Mouse (Mus musculus) heart, postnatal 14 days (tissue): Measurements from ENCODE around the gene Cd81. TPM values are rescaled to one million over a fixed set of nuclear protein-coding genes. Genes with fewer than 3 reads are reported as not detected.
A peak's percentile ranks its signal among the peaks of the same experiment; 100 is the strongest.

ENCODE experiments used
- DNase-seq, 2 experiments: peaks; one replicate each; pipeline ENCODE4 v3.0.0; 2021 to 2022
- intact Hi-C: fragments of 180-260 bp; cut with DNase I; formaldehyde crosslinking; loops from one replicate; pipeline ENCODE4 v1.15.1; 2025
- total RNA-seq, 2 experiments: library from RNA; stranded (reverse); gene quantifications; 2 replicates each; pipeline ENCODE4 v1.2.3; 2021

Gene Cd81
- total RNA-seq, 2 experiments from 2014 or later: 505 to 506 TPM

DNA sequence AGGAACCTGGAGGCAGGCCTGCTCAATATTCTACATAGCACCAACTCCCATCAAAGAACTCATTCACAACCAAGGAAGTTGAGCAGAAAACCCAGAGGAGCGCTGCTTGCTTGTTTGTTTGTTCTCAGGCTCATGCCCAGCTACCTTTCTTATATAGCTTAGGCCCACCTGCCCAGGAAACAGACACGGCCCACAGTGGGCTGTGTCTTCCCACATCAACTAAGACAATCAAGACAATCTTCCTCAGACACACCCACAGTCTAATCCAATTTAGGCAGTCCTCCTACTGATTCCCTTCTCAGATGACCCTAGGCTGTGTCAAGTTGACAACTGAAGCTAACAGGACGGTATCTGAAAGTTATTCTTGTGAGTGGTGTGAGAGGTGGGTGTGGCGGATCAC lies 53.5 kb downstream of the Cd81 start, which contains the start of gene Kcnq1:
Gene Kcnq1, plus strand, starts transcription at position 301 of the 400 bp plus-strand sequence.
- intact Hi-C loops: no loop called here
- no peak for DNase-seq

DNA sequence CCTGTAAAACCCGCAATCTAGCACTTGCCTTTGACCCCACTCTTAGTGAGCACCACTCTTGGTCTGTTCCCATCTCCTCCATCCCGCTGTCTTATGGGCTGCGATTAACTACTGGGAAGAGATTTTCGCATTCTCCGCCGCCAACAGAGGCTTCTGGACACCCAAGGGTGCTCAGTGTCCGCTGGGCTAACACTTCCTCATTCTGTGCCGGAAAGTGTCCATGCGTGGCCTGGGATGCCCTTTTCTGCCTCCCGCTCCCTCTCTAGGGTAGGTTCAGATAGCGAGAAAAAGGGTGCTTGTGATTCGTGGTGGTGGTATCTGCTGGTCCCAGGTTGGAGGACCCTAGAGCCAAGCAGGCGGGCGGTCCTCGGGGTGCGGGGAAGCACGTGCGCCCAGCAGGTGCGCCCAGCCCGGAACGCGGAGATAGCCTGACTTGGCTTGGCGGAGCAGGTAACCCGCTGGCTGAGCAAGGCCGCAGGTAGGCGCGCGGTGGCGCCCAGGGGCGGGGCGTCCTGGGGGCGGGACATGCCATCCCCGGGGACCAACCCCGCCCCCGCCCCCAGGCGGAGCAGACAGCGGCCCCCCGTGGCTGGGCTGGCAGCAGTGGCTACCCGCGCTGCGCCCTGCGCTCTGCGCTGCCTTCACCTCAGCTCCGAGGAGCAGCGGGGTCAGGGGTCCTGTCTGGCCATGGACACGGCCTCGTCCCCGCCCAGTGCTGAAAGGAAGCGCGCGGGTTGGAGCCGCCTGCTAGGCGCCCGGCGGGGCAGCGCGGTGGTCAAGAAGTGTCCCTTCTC lies 54.3 kb downstream of the Cd81 start:
- peak; percentile 73 to 74 for DNase-seq
- intact Hi-C loops: no loop called here

DNA sequence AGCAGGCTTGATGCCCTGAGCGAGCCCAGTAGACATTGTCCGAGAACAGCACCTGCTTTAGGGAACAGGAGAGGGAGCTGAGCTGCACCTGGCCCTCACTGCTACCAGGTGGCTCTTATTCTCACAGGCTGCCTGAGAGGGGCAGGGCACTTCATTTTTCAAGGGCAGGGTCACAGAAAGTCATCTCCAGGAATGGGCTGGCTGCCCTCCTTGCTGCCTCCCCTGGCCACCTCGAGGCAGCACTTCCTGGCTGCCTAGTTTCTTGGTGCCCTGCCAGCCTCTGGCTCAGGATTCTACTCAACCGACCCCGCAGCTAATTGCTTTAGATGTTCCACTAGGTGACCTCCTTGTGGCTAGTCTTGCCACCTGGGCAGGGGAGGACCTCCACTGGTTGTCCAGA lies 55.7 kb downstream of the Cd81 start:
- peak; percentile 67 to 74 for DNase-seq
- intact Hi-C loops: no loop called here

DNA sequence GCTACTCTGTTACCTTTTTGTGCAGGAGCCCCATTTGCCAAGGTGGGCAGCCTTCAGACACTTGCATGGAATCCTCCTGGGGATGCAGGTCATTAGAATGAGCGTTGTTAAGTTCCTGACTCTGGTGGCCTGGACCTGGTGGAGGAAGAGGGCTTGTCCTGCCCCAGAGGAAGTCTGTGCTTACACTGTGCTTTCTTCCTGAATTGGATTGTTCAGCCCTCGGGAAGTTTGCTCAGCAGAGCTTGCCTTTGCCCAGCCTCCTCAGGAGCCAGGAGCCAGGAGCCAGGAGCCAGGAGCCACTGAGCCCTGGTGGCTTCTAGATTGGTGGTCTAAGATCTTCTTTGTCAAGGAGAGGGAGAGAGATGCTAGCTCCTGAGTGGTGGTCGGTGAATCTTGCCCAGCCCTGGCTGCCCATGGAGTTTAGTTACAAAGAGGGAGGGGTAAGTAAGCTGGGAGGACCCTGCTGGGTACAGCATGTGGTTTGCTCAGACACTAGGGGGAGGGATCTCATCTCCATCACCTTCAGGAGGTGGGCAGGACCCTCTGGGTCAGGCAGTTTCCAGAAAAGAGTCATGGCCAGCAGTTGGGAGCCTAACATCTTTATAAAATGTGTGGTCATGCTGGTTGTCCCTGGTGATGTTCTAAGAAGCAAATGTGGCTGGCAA lies 56.6 kb downstream of the Cd81 start:
- DNase-seq: peak; percentile 30 to 35
- intact Hi-C loops: no loop called here

DNA sequence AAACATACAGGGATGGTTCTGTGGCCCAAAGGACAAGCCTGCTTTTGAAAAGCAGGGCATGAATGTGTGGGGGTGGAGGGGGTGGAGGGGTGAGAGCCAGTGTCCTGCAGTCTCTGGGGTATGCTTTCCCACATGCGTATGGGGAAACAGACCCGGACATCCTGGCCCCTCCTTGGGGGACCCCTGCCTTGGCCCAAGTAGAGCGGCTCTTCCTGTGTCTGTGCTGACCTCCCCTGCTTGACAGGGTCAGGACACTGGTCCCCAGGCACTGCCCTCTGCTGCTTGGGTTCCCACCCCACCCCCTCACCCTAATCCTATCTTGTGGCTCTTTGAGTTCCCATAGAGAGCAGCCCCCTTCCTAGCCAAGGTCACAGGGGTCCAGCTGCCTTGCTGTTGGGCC lies 57.2 kb downstream of the Cd81 start:
- no peak for DNase-seq
- intact Hi-C loops: no loop called here

DNA sequence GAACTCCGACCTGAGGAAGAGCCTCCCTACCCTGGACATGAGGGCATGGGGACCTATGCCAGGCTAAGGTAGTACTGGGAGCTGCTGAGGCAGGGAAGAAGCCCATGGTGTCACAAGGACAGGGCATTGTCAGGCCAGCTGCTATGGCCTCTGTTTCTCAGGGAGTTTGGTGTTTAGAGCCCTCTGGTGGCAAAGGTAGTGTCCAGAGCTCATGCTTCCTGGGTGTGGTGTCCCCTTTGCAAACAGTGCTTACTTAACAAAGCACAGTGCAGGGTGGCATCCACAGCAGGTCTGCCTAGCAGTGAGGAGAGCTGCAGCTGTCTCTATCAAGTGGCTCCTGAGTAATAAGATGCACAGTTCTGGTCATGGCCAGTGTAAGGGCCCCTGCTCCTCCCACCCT lies 58.3 kb downstream of the Cd81 start:
- intact Hi-C loops: no loop called here
- no peak for DNase-seq

DNA sequence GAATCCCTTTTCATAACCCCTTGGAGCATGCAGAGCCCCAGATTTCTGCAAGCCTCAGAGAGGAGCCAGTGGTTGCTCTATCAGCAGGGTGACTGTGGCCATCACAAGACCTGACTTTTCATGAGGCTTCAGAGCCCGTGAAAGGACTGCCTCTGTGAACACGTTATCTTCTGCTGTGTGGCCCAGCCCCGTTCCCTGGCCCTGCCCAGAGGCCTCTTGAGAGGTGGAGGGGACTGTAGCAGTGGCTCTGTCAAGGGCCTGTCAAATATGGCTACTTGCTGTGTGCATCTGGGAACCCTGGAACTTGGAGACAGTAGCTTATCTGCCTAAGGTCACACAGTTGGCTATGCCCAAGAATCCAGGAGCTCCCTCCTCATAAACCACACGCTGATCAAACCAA lies 59.2 kb downstream of the Cd81 start:
- peak; percentile 35 to 37 for DNase-seq
- intact Hi-C loops: no loop called here

DNA sequence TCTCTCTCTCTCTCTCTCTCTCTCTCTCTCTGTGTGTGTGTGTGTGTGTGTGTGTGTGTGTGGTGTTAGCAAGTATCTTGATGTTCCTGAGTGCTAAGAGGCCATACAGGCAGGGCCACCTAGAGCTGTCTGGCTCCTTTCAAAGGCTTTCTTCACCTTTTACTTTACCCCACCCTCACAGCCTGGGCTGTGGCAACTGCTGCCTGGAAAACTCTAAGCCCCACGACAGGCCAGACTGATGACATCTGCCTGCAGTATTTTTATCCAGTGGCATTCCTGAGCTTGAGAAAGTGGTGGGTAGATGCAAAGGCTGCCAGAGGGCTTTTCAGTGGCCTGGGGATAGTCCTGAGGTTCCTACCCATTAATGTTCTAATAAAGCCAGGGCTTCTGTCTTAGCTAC lies 59.9 kb downstream of the Cd81 start:
- intact Hi-C loops: no loop called here
- DNase-seq: peak; percentile 27 to 28

DNA sequence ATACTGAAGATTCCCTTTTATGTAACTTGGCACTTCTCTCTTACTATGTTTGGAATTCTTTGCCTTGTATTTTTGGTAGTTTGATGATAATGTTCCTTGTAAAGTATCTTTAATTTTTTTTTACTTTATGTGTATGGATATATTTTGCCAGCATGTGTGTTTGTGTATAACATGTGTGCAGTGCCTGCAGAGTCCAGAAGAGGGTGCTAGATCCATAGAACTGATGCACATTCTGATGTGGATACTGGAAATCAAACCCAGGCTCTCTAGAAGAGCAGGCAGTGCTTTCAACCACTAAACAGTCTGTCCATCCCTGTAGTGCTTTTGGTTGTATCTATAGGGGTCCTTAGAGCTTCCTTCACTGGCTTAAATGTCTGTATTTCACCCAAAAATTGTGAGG lies 62.2 kb downstream of the Cd81 start:
- DNase-seq: no peak
- intact Hi-C loops: no loop called here

DNA sequence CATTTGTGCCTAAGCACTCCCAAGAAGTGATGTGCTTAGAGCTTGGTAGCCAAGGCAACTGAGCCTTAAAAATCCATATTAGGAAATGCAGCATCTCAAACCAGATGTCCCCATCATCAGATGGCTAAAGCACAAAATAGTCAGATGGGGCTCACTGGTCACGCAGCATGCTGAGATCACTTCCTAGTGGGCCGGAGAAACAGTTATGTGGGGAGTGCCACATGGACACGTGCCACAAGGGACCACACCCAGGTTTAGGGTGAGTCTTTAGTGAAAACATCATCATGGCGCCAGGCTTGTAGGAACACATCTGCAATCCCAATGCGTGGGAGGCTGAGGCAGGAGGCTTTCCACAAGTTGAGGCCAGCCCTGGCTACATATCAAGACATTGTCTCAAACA lies 64.0 kb downstream of the Cd81 start:
- intact Hi-C loops: no loop called here

More for the DNA sequence above, 64.0 kb downstream of the Cd81 start:
- DNase-seq: no peak

Other genes starting within 250 kb of the Cd81 start
- not detected for gene Th, start 121.6 kb upstream of the Cd81 start, total RNA-seq
- under 1 TPM in 1 of 2 experiments, not detected in 1; 0.12 TPM for gene Ascl2, start 83.5 kb upstream of the Cd81 start, total RNA-seq
- gene Tspan32, start 47.7 kb upstream of the Cd81 start, total RNA-seq: 1 to 10 TPM in 1 of 2 experiments, under 1 TPM in 1; 0.91 to 1.1 TPM
- 10 to 100 TPM; 19.0 to 20.7 TPM for gene Tssc4, start 16.5 kb downstream of the Cd81 start, total RNA-seq
- under 1 TPM; 0.12 TPM for gene Trpm5, start 41.9 kb downstream of the Cd81 start, total RNA-seq
- 10 to 100 TPM; 32.1 to 32.5 TPM for gene Kcnq1, start 53.6 kb downstream of the Cd81 start, total RNA-seq